Mouse (Mus musculus): Measurements from ENCODE around the gene Lgals2. TPM values are rescaled to one million over a fixed set of nuclear protein-coding genes. Genes with fewer than 3 reads are reported as not detected.

Lgals2 gene
- total and polyA plus RNA-seq, 3 experiments, result not detected

DNA sequence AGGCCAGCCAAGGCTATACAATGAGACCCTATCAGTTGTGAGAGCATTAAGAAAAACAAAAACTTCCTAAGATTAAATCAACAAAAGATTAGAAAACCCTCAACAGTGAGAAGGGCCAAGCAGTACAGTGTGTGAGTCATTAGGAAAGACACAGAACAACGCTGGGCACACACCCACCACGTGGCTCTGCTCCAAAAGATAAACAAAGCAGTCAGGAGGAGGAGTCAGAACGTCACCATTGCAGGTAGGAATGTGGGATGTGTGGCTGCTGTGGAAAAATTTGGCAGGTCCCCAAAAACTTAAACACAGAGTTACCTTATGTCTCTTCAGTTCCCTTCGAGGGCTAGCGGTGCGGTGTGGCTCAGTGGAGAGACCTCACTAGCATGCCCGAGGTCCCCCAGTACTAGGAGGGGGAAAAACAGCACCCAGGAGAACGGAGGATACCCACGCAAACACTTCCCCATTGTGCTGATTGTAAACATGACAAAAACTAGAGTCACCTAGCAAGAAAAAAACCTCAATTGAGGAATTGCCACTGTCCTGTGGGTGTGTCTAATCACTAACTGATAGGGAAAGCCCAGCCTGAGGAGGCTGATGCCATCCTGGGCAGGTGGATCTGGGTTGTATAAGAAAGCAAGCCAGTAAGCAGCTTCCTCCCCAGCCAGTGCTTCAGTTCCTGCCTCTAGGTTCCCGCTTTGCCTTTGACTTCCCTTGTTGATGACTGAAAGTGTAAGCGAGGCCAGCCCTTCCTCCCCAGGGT lies 39.8 kb downstream of the Lgals2 start:
- H3K27me3 ChIP-seq (ENCODE audit: control insufficient read depth in 1 of 2, insufficient read depth in 2 of 2, low read length in 2 of 2), result no peaks in the 10 kb centered on the region; a peak in 1 of 4 replicates
- DNase-seq (ENCODE audit: low read depth, low spot score), result peak; percentile 66
- no peak overlapping the region for H3K9ac ChIP-seq (ENCODE audit: control insufficient read depth, low read depth, low read length, poor library complexity, severe bottlenecking)
- no peak for TF ChIP-seq NRF1 (IDR thresholded peaks at IDR 0.05; ENCODE audit: insufficient read depth, low read depth, low read length, poor library complexity, severe bottlenecking)
- peak; percentile 97 for TF ChIP-seq MAX (IDR thresholded peaks at IDR 0.05; ENCODE audit: low read length)
- no peak for TF ChIP-seq MYB (IDR thresholded peaks at IDR 0.05; ENCODE audit: low read depth, low read length)
- 0 out of 2 replicates have a peak, but pooled peaks have one; percentile 29 for TF ChIP-seq ETS1 (IDR thresholded peaks at IDR 0.05; ENCODE audit: low read depth, low read length)
- no peak for TF ChIP-seq ZC3H11A (IDR thresholded peaks at IDR 0.05; ENCODE audit: low read depth, low read length)
- TF ChIP-seq EP300 (IDR thresholded peaks at IDR 0.05; ENCODE audit: low read depth in 1 of 2, low read length in 2 of 2), result no peak
- peak; percentile 65; the same call in 1 of the 2 replicates for TF ChIP-seq MYC (IDR thresholded peaks at IDR 0.05; ENCODE audit: low read depth, low read length)
- TF ChIP-seq GATA1 (IDR thresholded peaks at IDR 0.05; ENCODE audit: low read depth, low read length), result peak; percentile 45; the same call in 1 of the 2 replicates
- no peak for TF ChIP-seq KAT2A (conservative IDR thresholded peaks at IDR 0.05; ENCODE audit: low read depth, low read length)
- no peak for TF ChIP-seq TBP (IDR thresholded peaks at IDR 0.05; ENCODE audit: low read depth, low read length)
- no peak for TF ChIP-seq CHD2 (IDR thresholded peaks at IDR 0.05; ENCODE audit: low read length)
- TF ChIP-seq TAL1 (IDR thresholded peaks at IDR 0.05; ENCODE audit: low read length), result no peak
- no peak for TF ChIP-seq NELFE (IDR thresholded peaks at IDR 0.05; ENCODE audit: low read depth, low read length)
- no peak for TF ChIP-seq ZNF384 (IDR thresholded peaks at IDR 0.05; ENCODE audit: low read depth, low read length)
- TF ChIP-seq ZMIZ1 (IDR thresholded peaks at IDR 0.05; ENCODE audit: low read depth, low read length), result no peak
- TF ChIP-seq ZKSCAN1 (IDR thresholded peaks at IDR 0.05; ENCODE audit: low read depth, low read length), result no peak
- TF ChIP-seq RCOR1 (IDR thresholded peaks at IDR 0.05; ENCODE audit: low read depth, low read length), result no peak
- TF ChIP-seq POLR2A (IDR thresholded peaks at IDR 0.05; ENCODE audit: control insufficient read depth in 1 of 2, insufficient read depth in 1 of 2, low read depth in 1 of 2, low read length in 2 of 2, poor library complexity in 1 of 2), result no peak
- peak; percentile 89 for TF ChIP-seq SIN3A (IDR thresholded peaks at IDR 0.05; ENCODE audit: low read length)
- TF ChIP-seq E2F4 (IDR thresholded peaks at IDR 0.05; ENCODE audit: borderline replicate concordance, low read depth, low read length), result no peak
- peak; percentile 68 for TF ChIP-seq USF1 (IDR thresholded peaks at IDR 0.05; ENCODE audit: low read depth, low read length)
- TF ChIP-seq JUND (IDR thresholded peaks at IDR 0.05; ENCODE audit: low read depth, low read length), result no peak
- TF ChIP-seq HCFC1 (IDR thresholded peaks at IDR 0.05; ENCODE audit: low read depth, low read length), result no peak
- TF ChIP-seq GABPA (IDR thresholded peaks at IDR 0.05; ENCODE audit: low read depth, low read length), result no peak
- peak; percentile 93 for TF ChIP-seq MXI1 (IDR thresholded peaks at IDR 0.05; ENCODE audit: low read depth, low read length)
- TF ChIP-seq BHLHE40 (IDR thresholded peaks at IDR 0.05; ENCODE audit: borderline replicate concordance, low read depth, low read length), result 0 out of 2 replicates have a peak, but pooled peaks have one; percentile 1
- TF ChIP-seq MAZ (IDR thresholded peaks at IDR 0.05; ENCODE audit: low read depth, low read length), result no peak
- TF ChIP-seq ELF1 (IDR thresholded peaks at IDR 0.05; ENCODE audit: low read depth, low read length), result no peak
- no peak for TF ChIP-seq USF2 (IDR thresholded peaks at IDR 0.05; ENCODE audit: borderline replicate concordance in 1 of 2, insufficient read depth in 1 of 2, low read depth in 1 of 2, low read length in 2 of 2)
- no peak for TF ChIP-seq SMC3 (IDR thresholded peaks at IDR 0.05; ENCODE audit: low read depth, low read length)
- no peak for TF ChIP-seq POLR2AphosphoS2 (IDR thresholded peaks at IDR 0.05; ENCODE audit: low read length)
- H3K36me3 ChIP-seq (ENCODE audit: control insufficient read depth in 1 of 2, insufficient read depth in 2 of 2, low read length in 2 of 2), result peaks cover 0 to 5% of the 10 kb centered on the region in 2 experiments; a peak in 2 of 4 replicates
- H3K79me2 ChIP-seq (ENCODE audit: control insufficient read depth, insufficient read depth, low read length, poor library complexity), result no peaks in the 10 kb centered on the region
- peaks cover 6 to 12% of the 10 kb centered on the region in 2 experiments; a peak in 3 of 4 replicates for H3K4me1 ChIP-seq (ENCODE audit: control insufficient read depth in 1 of 2, insufficient read depth in 2 of 2, low read length in 2 of 2)
- no peaks in the 10 kb centered on the region for H3K9me3 ChIP-seq (replicated peaks; ENCODE audit: insufficient read depth, low read length)
- no peak overlapping the region for H3K4me3 ChIP-seq (ENCODE audit: control insufficient read depth in 1 of 2, insufficient read depth in 1 of 2, low read depth in 2 of 2, low read length in 2 of 2)
- no peak overlapping the region for H3K27ac ChIP-seq (ENCODE audit: control insufficient read depth, low read depth, low read length)
